Mouse (Mus musculus): Measurements from ENCODE around the gene Gm45021. TPM values are rescaled to one million over a fixed set of nuclear protein-coding genes. Genes with fewer than 3 reads are reported as not detected.

Gm45021 gene
- polyA plus RNA-seq, 1 experiment from 2014 or later = not detected

Other genes starting within 250 kb of the Gm45021 start
- gene Krba1, start 194.0 kb upstream of the Gm45021 start, polyA plus RNA-seq (2015; fragmentation: Nextera tagmentation; extraction: Ambion mirVana) = 23.5 and 25.0 TPM in 2 replicates
- 27.6 and 33.6 TPM in 2 replicates for gene Zfp467, start 143.8 kb upstream of the Gm45021 start, polyA plus RNA-seq (2015; fragmentation: Nextera tagmentation; extraction: Ambion mirVana)
- gene Sspo, start 141.4 kb upstream of the Gm45021 start, polyA plus RNA-seq (2015; fragmentation: Nextera tagmentation; extraction: Ambion mirVana) = 0.34 and 0.54 TPM in 2 replicates
- 295 and 349 TPM in 2 replicates for gene Atp6v0e2, start 52.0 kb upstream of the Gm45021 start, polyA plus RNA-seq (2015; fragmentation: Nextera tagmentation; extraction: Ambion mirVana)
- 21.6 and 24.0 TPM in 2 replicates for gene Lrrc61, start 34.8 kb upstream of the Gm45021 start, polyA plus RNA-seq (2015; fragmentation: Nextera tagmentation; extraction: Ambion mirVana)
- gene Rarres2, start 16.8 kb upstream of the Gm45021 start, polyA plus RNA-seq (2015; fragmentation: Nextera tagmentation; extraction: Ambion mirVana) = 11.5 and 16.7 TPM in 2 replicates
- gene Repin1, start 4.3 kb downstream of the Gm45021 start, polyA plus RNA-seq (2015; fragmentation: Nextera tagmentation; extraction: Ambion mirVana) = 41.0 and 43.7 TPM in 2 replicates
- not detected in 2 replicates for gene Gm44965, start 4.3 kb downstream of the Gm45021 start, polyA plus RNA-seq (2015; fragmentation: Nextera tagmentation; extraction: Ambion mirVana)
- 12.8 and 13.0 TPM in 2 replicates for gene Zfp775, start 12.5 kb downstream of the Gm45021 start, polyA plus RNA-seq (2015; fragmentation: Nextera tagmentation; extraction: Ambion mirVana)
- 30.5 and 31.4 TPM in 2 replicates for gene AI854703, start 37.2 kb downstream of the Gm45021 start, polyA plus RNA-seq (2015; fragmentation: Nextera tagmentation; extraction: Ambion mirVana)
- gene Gimap8, start 57.6 kb downstream of the Gm45021 start, polyA plus RNA-seq (2015; fragmentation: Nextera tagmentation; extraction: Ambion mirVana) = 0.73 and 1.4 TPM in 2 replicates
- gene Gimap9, start 86.5 kb downstream of the Gm45021 start, polyA plus RNA-seq (2015; fragmentation: Nextera tagmentation; extraction: Ambion mirVana) = 1.9 and 11.8 TPM in 2 replicates
- gene Gimap4, start 94.9 kb downstream of the Gm45021 start, polyA plus RNA-seq (2015; fragmentation: Nextera tagmentation; extraction: Ambion mirVana) = 1.4 and 4.9 TPM in 2 replicates
- 8.1 and 16.7 TPM in 2 replicates for gene Gimap6, start 118.6 kb downstream of the Gm45021 start, polyA plus RNA-seq (2015; fragmentation: Nextera tagmentation; extraction: Ambion mirVana)
- gene Gm28053, start 129.0 kb downstream of the Gm45021 start, polyA plus RNA-seq (2015; fragmentation: Nextera tagmentation; extraction: Ambion mirVana) = 1.9 TPM in 1 of 2 replicates, not detected in the other
- gene Gimap7, start 129.0 kb downstream of the Gm45021 start, polyA plus RNA-seq (2015; fragmentation: Nextera tagmentation; extraction: Ambion mirVana) = 0.50 TPM in 1 of 2 replicates, not detected in the other
- gene Gimap1, start 149.4 kb downstream of the Gm45021 start, polyA plus RNA-seq (2015; fragmentation: Nextera tagmentation; extraction: Ambion mirVana) = 6.6 and 19.6 TPM in 2 replicates
- gene Gimap5, start 156.6 kb downstream of the Gm45021 start, polyA plus RNA-seq (2015; fragmentation: Nextera tagmentation; extraction: Ambion mirVana) = 1.7 and 4.5 TPM in 2 replicates
- gene Gimap3, start 181.2 kb downstream of the Gm45021 start, polyA plus RNA-seq (2015; fragmentation: Nextera tagmentation; extraction: Ambion mirVana) = not detected in 2 replicates